Mouse (Mus musculus): ENCODE measurements at regions not wholly inside any gene's neighbourhood (a gene's known extent, or its start where the extent isn't known, plus 50 kb on each side); places are given as distances from the start of the nearest gene placed in this dataset.

DNA sequence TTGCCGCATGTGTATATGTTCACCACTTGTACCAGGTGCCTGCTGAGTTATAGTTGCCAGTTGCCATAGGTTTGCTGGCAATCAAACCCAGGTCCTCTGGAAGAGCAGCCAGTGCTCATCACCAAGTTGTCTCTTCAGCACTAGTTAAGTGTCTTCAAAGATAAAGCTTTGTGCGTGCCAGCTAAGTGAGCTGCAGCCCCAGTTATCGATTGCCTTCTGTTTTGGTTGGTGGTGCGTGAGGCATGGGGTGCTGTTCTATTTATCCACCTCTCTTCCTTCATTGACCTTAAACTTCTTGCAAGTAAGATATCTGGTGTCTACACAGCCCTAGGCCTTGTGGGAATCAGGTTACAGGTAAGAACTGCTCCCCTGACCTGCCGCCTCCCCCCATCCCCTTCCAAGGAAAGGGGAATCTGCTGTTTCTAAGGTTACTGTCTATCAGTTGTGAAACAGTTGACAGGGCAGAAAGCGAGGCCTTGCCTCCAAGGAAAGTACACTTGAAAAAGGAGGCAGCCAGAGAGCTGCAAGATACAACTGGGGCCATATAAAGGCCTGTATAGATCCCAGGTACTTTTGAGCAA, 1120.2 kb upstream of the A1bg start:
- TF ChIP-seq RAD21 (IDR thresholded peaks at IDR 0.05; ENCODE audit: low read depth, low read length) = no peak
- no peak for TF ChIP-seq CTCF (conservative IDR thresholded peaks at IDR 0.05 in 1 of 2, IDR thresholded peaks at IDR 0.05 in 1 of 2; ENCODE audit: low read depth in 2 of 2, low read length in 2 of 2)
- TF ChIP-seq USF2 (conservative IDR thresholded peaks at IDR 0.05; ENCODE audit: low read depth, low read length) = no peak
- no peak for TF ChIP-seq POLR2A (IDR thresholded peaks at IDR 0.05; ENCODE audit: low read depth, low read length)
- no peak for TF ChIP-seq POLR2AphosphoS2 (IDR thresholded peaks at IDR 0.05; ENCODE audit: low read depth, low read length)
- TF ChIP-seq MAX (IDR thresholded peaks at IDR 0.05; ENCODE audit: low read length) = no peak
- TF ChIP-seq MEF2A (IDR thresholded peaks at IDR 0.05; ENCODE audit: borderline replicate concordance, low read depth, low read length) = no peak
- no peak for TF ChIP-seq RCOR1 (conservative IDR thresholded peaks at IDR 0.05; ENCODE audit: low read depth, low read length)
- no peak for TF ChIP-seq USF1 (IDR thresholded peaks at IDR 0.05; ENCODE audit: low read depth, low read length)
- no peak for TF ChIP-seq EP300 (IDR thresholded peaks at IDR 0.05; ENCODE audit: low read length)
